Mouse (Mus musculus) forebrain, embryonic 15.5 days (tissue): ENCODE data around the gene 2310034G01Rik. TPM values are rescaled to one million over a fixed set of nuclear protein-coding genes. Genes with fewer than 3 reads are reported as not detected.

Source experiments
- ATAC-seq: fragments of 200-750 bp; cut with Nextera tagmentation; replicated peaks from 2 replicates; pipeline ENCODE4 v1.8.0; 2017; ENCODE audit warnings: mild to moderate bottlenecking, moderate TSS enrichment, moderate library complexity
- H3K27ac ChIP-seq: fragments of 300-500 bp; sonication (generic); replicated peaks from 2 replicates; pipeline ENCODE4 v1.5.1; 2015; ENCODE audit warnings: mild to moderate bottlenecking, inconsistent platforms
- H3K27me3 ChIP-seq: fragments of 300-500 bp; sonication (generic); 2 replicates; pipeline ENCODE4 v1.6.1; 2015; ENCODE audit warnings: inconsistent platforms
- H3K36me3 ChIP-seq: fragments of 300-500 bp; sonication (generic); 2 replicates; pipeline ENCODE4 v1.6.1; 2015; ENCODE audit warnings: mild to moderate bottlenecking, inconsistent platforms
- H3K4me1 ChIP-seq: fragments of 300-500 bp; sonication (generic); 2 replicates; pipeline ENCODE4 v1.6.1; 2015; ENCODE audit warnings: inconsistent platforms
- H3K4me2 ChIP-seq: fragments of 300-500 bp; sonication (generic); replicated peaks from 2 replicates; pipeline ENCODE4 v1.6.1; 2015; ENCODE audit warnings: mild to moderate bottlenecking, inconsistent platforms
- H3K4me3 ChIP-seq: fragments of 300-500 bp; sonication (generic); 2 replicates; pipeline ENCODE4 v1.5.1; 2015; ENCODE audit warnings: mild to moderate bottlenecking, inconsistent platforms
- H3K9ac ChIP-seq: fragments of 300-500 bp; sonication (generic); replicated peaks from 2 replicates; pipeline ENCODE4 v1.6.1; 2015; ENCODE audit warnings: mild to moderate bottlenecking, inconsistent platforms
- H3K9me3 ChIP-seq: fragments of 300-500 bp; sonication (generic); 2 replicates; pipeline ENCODE4 v1.6.1; 2016; ENCODE audit warnings: inconsistent platforms
- WGBS: fragments of 180-500 bp; shearing (Covaris S2); methylation state at CpG from one replicate; pipeline ENCODE4 v1.1.7; 2015; ENCODE audit warnings: mixed read lengths; 5-methylcytosine and 5-hydroxymethylcytosine counted together
- polyA plus RNA-seq: library from polyadenylated mRNA; unstranded; fragments of >200 nt; fragmentation: Nextera tagmentation; extraction: Ambion mirVana; gene quantifications from 2 replicates; pipeline ENCODE4 v1.2.1, GENCODE M21; 2015

The 2310034G01Rik gene
- polyA plus RNA-seq, 1 experiment from 2014 or later: 2.6 TPM

- H3K4me3 ChIP-seq: peak overlapping the region; percentile 46
- peaks cover 22% of the 10 kb centered on the region for H3K27me3 ChIP-seq
- no peaks in the 10 kb centered on the region for H3K9me3 ChIP-seq
- peak; percentile 76 for ATAC-seq
- peaks cover 11% of the 10 kb centered on the region for H3K36me3 ChIP-seq
- H3K27ac ChIP-seq: no peak overlapping the region
- WGBS: 1% methylated on average over 47 of the region's 47 CpGs
- peak overlapping the region; percentile 87 for H3K4me2 ChIP-seq
- peaks cover 33% of the 10 kb centered on the region for H3K4me1 ChIP-seq
- peak overlapping the region; percentile 53 for H3K9ac ChIP-seq
Measured at GRCm38 (mm10) chr19:46308706-46309435, 41.2 kb downstream of the 2310034G01Rik start.

GRCm38 (mm10) chr19:46308303-46308702, 41.8 kb downstream of the 2310034G01Rik start:
- peak overlapping the region; percentile 87 for H3K4me2 ChIP-seq
- H3K36me3 ChIP-seq: peaks cover 7% of the 10 kb centered on the region; the same call in 1 of the 2 replicates
- H3K27ac ChIP-seq: no peak overlapping the region
- WGBS: 58% methylated on average over 16 of the region's 16 CpGs
- peaks cover 20% of the 10 kb centered on the region for H3K27me3 ChIP-seq
- H3K4me3 ChIP-seq: peak overlapping the region; percentile 46
- peaks cover 35% of the 10 kb centered on the region for H3K4me1 ChIP-seq
- no peaks in the 10 kb centered on the region for H3K9me3 ChIP-seq
- no peak for ATAC-seq
- H3K9ac ChIP-seq: no peak overlapping the region; the same call in 1 of the 2 replicates

DNA sequence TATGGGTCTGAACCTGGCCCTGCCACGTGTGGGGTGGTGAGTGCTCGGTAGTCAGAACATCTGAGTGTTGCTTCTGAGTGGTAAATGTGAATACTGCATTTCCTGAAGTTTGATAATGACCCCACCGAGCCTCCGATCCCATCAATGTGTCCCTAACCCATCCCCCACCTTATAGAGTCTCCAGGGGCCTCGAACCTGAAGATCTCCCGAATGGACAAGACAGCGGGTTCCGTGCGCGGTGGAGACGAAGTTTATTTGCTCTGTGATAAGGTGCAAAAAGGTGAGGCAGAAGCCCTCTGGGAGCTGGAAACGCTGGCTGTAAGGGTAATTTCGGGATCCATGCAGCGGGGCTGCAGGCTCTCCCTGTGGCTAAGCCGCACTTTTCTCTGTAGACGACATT, 42.3 kb downstream of the 2310034G01Rik start:
- Histone ChIP-seq H3K36me3 (peaks cover 7% of the 10 kb centered on the region; the same call in 1 of the 2 replicates), H3K27ac (no peak overlapping the region), H3K4me2 (no peak overlapping the region), H3K27me3 (peaks cover 18% of the 10 kb centered on the region), H3K9me3 (no peaks in the 10 kb centered on the region), H3K4me1 (peaks cover 35% of the 10 kb centered on the region), H3K4me3 (no peak overlapping the region), H3K9ac (no peak overlapping the region)
- WGBS: 73% methylated on average over 16 of the region's 16 CpGs
- ATAC-seq: no peak

- 90% methylated on average over 9 of the region's 9 CpGs for WGBS
- Histone ChIP-seq H3K27ac (no peak overlapping the region), H3K27me3 (peaks cover 18% of the 10 kb centered on the region), H3K4me1 (peaks cover 35% of the 10 kb centered on the region), H3K36me3 (0 out of 2 replicates have a peak, but pooled peaks cover 2% of the 10 kb centered on the region), H3K9me3 (no peaks in the 10 kb centered on the region), H3K4me3 (no peak overlapping the region), H3K4me2 (no peak overlapping the region), H3K9ac (no peak overlapping the region)
- no peak for ATAC-seq
Measured at GRCm38 (mm10) chr19:46306751-46307289, 43.3 kb downstream of the 2310034G01Rik start.

DNA sequence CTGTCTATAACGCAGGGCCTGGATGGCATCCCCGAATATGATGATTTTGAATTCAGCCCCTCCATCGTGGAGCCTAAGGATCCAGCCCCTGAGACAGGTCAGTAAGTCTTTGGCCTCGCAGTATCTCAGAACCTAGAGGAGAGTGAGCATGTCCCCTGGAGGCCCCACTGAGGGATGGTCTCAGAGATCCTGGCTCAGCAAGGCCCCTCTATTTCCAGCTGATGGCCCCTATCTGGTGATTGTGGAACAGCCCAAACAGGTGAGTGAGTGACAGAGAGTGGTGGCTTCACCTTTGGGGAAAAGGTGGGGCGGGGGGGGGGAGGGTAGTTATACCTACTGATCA, 43.9 kb downstream of the 2310034G01Rik start:
- Histone ChIP-seq H3K4me2 (no peak overlapping the region; the same call in 1 of the 2 replicates), H3K9me3 (no peaks in the 10 kb centered on the region), H3K36me3 (0 out of 2 replicates have a peak, but pooled peaks cover 2% of the 10 kb centered on the region), H3K9ac (no peak overlapping the region), H3K4me3 (no peak overlapping the region), H3K27ac (no peak overlapping the region), H3K4me1 (peaks cover 35% of the 10 kb centered on the region), H3K27me3 (peaks cover 18% of the 10 kb centered on the region)
- no peak for ATAC-seq
- WGBS: 58% methylated on average over 5 of the region's 5 CpGs

- WGBS: under 1% methylated on average over 42 of the region's 43 CpGs
- H3K4me3 ChIP-seq: peak overlapping the region; percentile 61
- no peaks in the 10 kb centered on the region for H3K36me3 ChIP-seq
- peak; percentile 39 for ATAC-seq
- peaks cover 35% of the 10 kb centered on the region for H3K4me1 ChIP-seq
- peak overlapping the region; percentile 69 for H3K4me2 ChIP-seq
- no peak overlapping the region for H3K27ac ChIP-seq
- peak overlapping the region; percentile 53 for H3K9ac ChIP-seq
- no peaks in the 10 kb centered on the region for H3K9me3 ChIP-seq
- peaks cover 18% of the 10 kb centered on the region for H3K27me3 ChIP-seq
Measured at GRCm38 (mm10) chr19:46305432-46306267, 44.5 kb downstream of the 2310034G01Rik start.

DNA sequence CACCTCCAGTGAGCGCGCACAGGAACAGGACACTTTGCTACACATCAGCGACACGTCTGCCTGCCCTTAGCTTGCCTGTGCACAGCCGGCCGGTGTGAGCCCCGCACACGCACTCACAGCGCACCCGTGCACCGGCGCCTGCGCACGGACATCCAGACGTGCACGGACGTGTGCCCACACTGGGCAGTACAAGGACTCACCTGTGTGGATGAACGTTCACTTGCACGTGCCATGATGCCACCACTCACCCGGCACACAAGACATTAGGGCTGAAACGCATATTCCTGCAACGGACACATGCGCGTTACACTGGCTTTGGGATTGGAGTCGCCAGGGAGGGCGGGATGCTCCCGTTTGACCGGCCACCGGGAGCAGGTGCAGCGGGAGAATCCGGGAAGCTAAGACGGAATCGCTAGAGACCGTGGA, 45.2 kb downstream of the 2310034G01Rik start:
- Histone ChIP-seq H3K9me3 (no peaks in the 10 kb centered on the region), H3K27me3 (peaks cover 18% of the 10 kb centered on the region), H3K4me1 (peaks cover 35% of the 10 kb centered on the region), H3K9ac (peak overlapping the region; percentile 53), H3K4me2 (peak overlapping the region; percentile 69), H3K36me3 (no peaks in the 10 kb centered on the region), H3K4me3 (peak overlapping the region; percentile 61), H3K27ac (no peak overlapping the region; the same call in 1 of the 2 replicates)
- no peak; the same call in 1 of the 2 replicates for ATAC-seq
- under 1% methylated on average over 34 of the region's 34 CpGs for WGBS

DNA sequence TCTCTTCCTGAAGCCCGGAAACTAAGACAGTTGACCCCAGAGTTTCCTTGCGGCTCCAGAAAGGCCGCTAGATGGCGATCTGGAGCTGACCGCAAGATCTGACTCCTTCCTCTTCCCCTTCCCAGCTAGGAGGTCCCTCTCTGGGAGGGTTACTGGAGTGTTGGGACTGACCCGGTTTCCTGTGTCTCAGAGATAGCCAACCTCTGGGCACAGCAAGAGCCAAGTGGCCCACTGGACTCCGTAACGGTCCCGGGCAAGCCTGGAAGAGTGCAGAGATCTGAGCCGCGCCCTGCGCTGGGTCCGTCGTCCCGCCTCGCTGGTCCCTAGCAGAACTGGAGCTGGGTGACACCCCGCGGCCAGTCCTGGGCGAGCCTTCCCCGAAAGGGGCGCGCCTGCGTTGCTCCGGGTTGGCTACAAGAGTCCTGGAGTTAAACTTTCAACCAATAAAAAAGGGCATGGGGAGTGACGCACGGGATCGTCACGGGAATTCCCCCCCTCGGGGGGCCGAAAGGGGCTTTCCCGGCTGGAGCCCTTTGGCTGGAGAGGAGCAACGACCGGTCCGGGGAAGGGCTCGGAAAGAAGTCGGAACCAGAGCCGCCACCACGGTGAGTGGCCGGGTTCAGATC, 45.8 kb downstream of the 2310034G01Rik start, which contains the start of gene Nfkb2:
Nfkb2 (plus strand) TSS at position 105 of the 626 bp plus-strand sequence.
- Histone ChIP-seq H3K4me2 (peak within 1 kb of the TSS; percentile 69), H3K9me3 (no peaks in the 10 kb centered on the region), H3K9ac (peak within 1 kb of the TSS; percentile 53), H3K27me3 (peaks cover 18% of the 10 kb centered on the region), H3K4me1 (peaks cover 33% of the 10 kb centered on the region), H3K4me3 (peak within 1 kb of the TSS; percentile 61), H3K27ac (no peak within 1 kb of the TSS; the same call in 1 of the 2 replicates), H3K36me3 (no peaks in the 10 kb centered on the region)
- WGBS: under 1% methylated on average over 39 of the region's 39 CpGs
- peak; percentile 75 for ATAC-seq

- Histone ChIP-seq H3K4me3 (peak overlapping the region; percentile 61), H3K9ac (no peak overlapping the region), H3K4me1 (peaks cover 25% of the 10 kb centered on the region), H3K36me3 (no peaks in the 10 kb centered on the region), H3K27me3 (peaks cover 17% of the 10 kb centered on the region), H3K27ac (no peak overlapping the region), H3K4me2 (peak overlapping the region; percentile 69), H3K9me3 (no peaks in the 10 kb centered on the region)
- WGBS: 56% methylated on average over 18 of the region's 18 CpGs
- no peak for ATAC-seq
Measured at GRCm38 (mm10) chr19:46303251-46304215, 46.6 kb downstream of the 2310034G01Rik start.

DNA sequence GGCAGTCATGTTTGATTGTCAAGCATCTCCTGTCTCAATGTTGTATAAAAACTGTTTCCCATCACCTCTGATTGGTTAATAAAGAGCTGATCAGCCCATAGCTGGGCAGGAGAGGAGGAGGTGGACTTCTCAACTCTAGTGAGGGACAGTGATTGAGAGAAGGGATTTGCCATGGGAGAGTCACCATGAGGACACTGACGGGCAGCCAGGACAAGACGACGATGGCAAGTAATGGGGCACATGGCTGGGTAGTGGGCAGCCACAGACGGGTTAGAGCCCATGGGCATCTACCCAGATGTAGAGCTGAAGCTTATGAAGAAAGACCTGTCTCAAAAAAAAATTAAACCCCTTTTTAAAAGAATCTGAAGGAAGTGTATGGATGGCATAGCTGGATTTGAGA, 47.6 kb downstream of the 2310034G01Rik start:
- H3K4me1 ChIP-seq: peaks cover 24% of the 10 kb centered on the region
- no peak overlapping the region for H3K9ac ChIP-seq
- no peaks in the 10 kb centered on the region for H3K9me3 ChIP-seq
- H3K36me3 ChIP-seq: no peaks in the 10 kb centered on the region
- no peak for ATAC-seq
- H3K27ac ChIP-seq: no peak overlapping the region
- H3K27me3 ChIP-seq: peaks cover 8% of the 10 kb centered on the region; the same call in 1 of the 2 replicates
- WGBS: 89% methylated on average over 4 of the region's 4 CpGs
- no peak overlapping the region for H3K4me2 ChIP-seq
- H3K4me3 ChIP-seq: no peak overlapping the region
